Mouse (Mus musculus): Measurements from ENCODE around the gene Zfr.
A peak's percentile ranks its signal among the peaks of the same experiment; 100 is the strongest.
"Not testable (repeated sequence)": the region's sequence is repeated elsewhere in the genome, so short reads cannot be mapped to it uniquely, and the experiment has no call there.

The Zfr gene

DNA sequence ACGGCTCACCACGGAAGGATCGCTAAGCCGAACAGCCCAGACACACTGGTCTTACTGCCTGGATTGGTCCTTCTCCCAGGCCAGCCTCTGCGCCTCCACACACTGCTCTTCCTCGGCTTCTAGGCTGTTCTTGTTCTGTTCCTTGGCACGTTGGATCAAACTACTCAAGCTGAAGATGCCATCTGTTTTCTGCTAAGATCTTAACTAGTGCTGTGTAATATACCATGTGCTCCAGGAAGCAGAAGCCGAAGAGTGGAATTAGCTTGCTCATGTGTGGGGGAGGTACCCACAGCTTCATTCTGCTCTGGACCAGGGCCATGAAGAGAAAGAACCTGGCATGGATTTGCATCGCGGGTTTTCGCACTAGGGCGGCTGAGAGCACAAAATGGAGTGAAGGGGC lies 11.2 kb upstream of the Zfr start:
- no peak for DNase-seq (ENCODE audit: low spot score in 2 of 2)

GRCm38 (mm10) chr15:12108200-12108599 lies 9.4 kb upstream of the Zfr start:
- no peak for DNase-seq (ENCODE audit: low spot score in 2 of 2)

DNA sequence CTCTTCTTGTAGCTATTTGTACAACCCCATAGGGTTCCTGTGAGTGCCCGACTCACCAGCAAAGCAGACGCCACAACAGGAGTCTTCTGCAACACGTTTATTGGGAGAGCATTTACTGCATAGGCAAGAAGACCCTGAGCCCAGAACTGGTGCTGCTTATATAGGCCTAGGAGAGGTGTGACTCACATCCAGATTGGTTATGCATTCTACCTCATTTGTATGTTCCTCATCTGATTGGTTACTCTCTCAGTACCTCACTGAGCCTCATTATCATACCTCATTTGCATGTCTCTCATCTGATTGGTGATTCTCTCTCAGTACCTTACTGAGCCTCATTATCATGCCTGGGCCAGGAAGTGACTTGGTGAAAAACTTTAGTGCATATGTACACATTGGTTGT lies 8.7 kb upstream of the Zfr start:
- not testable (repeated sequence) for DNase-seq (ENCODE audit: low spot score in 2 of 2)

- DNase-seq (ENCODE audit: low spot score in 2 of 2): no peak
Measured at GRCm38 (mm10) chr15:12111232-12111631, 6.4 kb upstream of the Zfr start.

- no peak for DNase-seq (ENCODE audit: low spot score in 2 of 2)
Measured at GRCm38 (mm10) chr15:12113411-12113810, 4.2 kb upstream of the Zfr start.

GRCm38 (mm10) chr15:12114546-12114945 lies 3.1 kb upstream of the Zfr start:
- no peak for DNase-seq (ENCODE audit: low spot score in 2 of 2)

DNA sequence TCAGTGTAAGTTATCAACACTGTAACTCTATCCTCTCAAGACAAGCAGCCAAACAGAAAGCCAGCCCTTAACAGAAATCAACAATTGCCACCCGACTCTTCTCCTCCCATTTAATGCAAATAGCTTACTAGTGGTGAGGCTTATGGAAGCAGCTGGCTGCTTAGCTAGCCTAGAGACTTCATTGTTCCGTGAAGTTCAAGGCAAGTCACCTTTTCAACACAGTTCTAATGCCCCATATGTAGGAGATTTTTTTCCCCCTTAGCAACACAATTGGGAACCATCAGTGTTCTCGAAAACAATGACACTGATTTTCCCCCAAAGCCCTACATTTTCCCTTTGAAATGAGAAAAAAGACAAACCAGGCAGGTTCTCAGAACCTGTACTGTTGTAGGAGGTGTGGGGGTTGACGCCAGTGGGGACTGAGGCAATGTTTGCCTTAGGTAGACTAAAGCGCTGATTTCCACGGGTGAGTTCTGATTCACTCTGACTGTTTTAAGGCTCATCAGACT lies 1.9 kb upstream of the Zfr start:
- DNase-seq (ENCODE audit: low spot score in 2 of 2): peak in 1 of 2 experiments; percentile 36

- DNase-seq (ENCODE audit: low spot score in 2 of 2): no peak
Measured at GRCm38 (mm10) chr15:12118093-12118431, 431 bp downstream of the Zfr start.

DNA sequence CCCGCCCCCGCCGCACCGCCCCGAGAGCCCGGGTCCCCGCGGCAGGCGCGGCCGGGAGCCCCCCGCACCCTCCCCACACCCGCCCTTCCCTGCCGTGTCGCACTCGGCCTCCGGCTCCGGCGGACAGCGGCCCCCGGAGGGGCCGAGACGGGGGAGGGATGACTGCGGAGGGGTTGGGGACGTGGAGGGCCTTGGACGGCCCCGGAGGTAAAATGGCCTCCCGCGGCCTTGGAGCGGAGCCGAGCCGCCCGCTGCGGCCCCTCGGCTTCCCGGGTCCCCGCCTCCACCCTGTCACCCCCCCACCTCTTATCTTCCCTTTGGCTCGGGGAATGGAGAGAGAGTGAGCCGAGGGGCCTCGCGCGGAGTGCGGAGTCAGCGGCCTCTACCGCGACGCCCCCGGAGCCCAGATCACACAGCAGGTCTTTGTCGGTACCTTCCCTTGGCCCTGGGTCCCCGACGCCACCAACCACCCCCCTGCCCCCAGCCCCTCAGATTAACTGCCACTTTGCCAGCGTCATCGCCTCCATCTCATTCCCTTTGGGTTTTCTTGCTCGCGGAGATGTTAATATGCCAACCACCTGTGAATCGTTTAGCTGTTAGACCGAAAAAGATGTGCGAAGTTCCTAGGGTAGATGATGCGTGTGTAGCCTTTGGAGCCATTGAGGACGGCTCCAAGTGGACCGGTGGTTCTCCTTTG lies 949 bp downstream of the Zfr start:
- DNase-seq (ENCODE audit: low spot score in 2 of 2): peak; percentile 46 to 79

DNA sequence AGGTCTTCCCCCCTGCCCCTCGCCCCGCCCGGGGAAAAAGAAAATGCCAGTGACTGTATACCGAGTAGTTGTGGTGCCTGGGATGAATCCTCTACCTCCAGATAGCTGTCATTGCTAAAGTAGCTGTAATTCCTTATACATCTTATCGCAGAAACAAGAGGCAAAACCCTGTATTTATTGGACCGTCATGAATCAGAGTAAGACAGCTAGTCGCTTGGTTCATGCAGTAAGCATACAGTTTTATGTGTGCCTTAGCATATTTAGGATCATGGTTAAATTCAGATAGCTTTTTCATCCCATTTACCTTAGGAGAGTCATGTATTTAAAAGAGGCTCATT lies 1.5 kb downstream of the Zfr start:
- DNase-seq (ENCODE audit: low spot score in 2 of 2): no peak

DNA sequence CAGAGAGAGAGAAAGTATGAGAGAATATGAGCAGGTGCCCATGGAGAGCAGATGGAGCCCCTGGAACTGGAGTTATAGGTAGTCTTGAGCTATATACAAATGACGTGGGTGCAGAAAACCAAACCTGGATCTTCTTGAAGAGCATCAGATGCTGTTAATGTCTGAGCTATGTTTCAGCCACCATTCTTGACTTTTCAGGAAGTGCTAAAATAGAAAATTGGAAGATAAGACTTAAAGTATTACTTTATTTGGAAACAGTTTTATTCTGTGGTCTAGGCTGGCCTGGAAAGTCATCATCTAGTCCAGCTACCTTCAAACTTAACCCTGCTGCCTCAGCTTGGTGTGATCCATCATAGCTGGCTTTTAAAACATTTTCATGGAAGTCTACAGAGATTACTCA lies 7.3 kb downstream of the Zfr start:
- no peak for DNase-seq (ENCODE audit: low spot score in 2 of 2)

- not testable (repeated sequence) for DNase-seq (ENCODE audit: low spot score in 2 of 2)
Measured at GRCm38 (mm10) chr15:12130871-12131270, 13.2 kb downstream of the Zfr start.

- DNase-seq (ENCODE audit: low spot score in 2 of 2): no peak
Measured at GRCm38 (mm10) chr15:12134546-12134945, 16.9 kb downstream of the Zfr start.

DNA sequence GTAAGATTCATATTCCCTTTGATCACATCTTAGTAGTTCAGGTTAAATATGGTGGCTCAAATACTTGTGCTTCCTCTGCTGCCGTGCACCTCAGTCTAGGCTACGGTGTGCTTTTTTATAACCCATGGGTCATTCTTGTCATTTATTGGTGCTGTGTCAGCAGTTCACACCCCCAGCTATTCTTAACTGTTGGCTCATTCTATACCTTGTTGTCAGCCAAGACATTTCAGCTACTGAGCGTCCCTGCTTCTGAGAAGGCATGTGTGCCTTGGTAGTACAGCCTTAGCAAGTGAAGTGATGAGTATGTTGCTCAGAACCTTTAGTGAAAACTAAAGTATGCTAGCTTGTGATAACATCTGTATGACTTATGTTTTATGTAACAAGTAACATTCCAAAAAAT lies 17.7 kb downstream of the Zfr start:
- DNase-seq (ENCODE audit: low spot score in 2 of 2): no peak

DNA sequence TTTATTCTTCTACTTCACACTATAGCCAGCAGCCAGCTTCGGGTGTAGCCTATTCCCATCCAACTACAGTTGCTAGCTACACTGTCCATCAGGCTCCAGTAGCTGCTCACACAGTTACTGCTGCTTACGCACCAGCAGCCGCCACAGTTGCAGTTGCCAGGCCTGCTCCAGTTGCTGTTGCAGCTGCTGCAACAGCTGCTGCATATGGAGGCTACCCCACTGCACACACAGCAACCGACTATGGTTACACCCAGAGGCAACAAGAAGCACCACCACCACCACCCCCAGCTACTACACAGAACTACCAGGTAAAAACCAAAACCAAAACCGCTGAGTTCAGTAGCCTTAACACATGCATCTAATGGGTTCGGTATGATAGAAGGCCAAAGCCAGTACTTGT lies 18.7 kb downstream of the Zfr start:
- no peak for DNase-seq (ENCODE audit: low spot score in 2 of 2)

- DNase-seq (ENCODE audit: low spot score in 2 of 2): no peak
Measured at GRCm38 (mm10) chr15:12140985-12141729, 23.5 kb downstream of the Zfr start.

DNA sequence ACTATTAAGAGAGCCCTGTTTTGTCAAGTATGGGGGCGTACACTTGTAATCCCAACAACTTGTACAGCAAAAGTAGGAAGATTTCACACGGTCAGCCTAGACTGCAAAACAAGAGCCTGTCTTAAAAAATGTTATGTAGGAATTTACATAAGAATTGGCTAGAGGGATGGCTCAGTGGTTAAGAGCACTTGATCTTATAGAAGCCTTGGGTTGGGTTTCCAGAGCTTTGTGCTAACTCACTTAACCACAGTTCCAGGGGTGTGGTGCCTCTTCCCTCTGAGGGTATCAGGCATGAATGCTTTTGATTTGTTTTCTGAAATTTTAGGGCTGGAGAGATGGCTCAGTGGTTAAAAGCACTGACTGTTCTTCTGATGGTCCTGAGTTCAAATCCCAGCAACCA lies 29.8 kb downstream of the Zfr start:
- DNase-seq (ENCODE audit: low spot score in 2 of 2): no peak

- no peak for DNase-seq (ENCODE audit: low spot score in 2 of 2)
Measured at GRCm38 (mm10) chr15:12149501-12149900, 31.9 kb downstream of the Zfr start.

GRCm38 (mm10) chr15:12153747-12154146 lies 36.1 kb downstream of the Zfr start:
- no peak for DNase-seq (ENCODE audit: low spot score in 2 of 2)

GRCm38 (mm10) chr15:12178126-12178525 lies 60.5 kb downstream of the Zfr start:
- no peak for DNase-seq (ENCODE audit: low spot score in 2 of 2)

GRCm38 (mm10) chr15:12181181-12181805 lies 63.7 kb downstream of the Zfr start:
- not testable (repeated sequence) for DNase-seq (ENCODE audit: low spot score in 2 of 2)

DNA sequence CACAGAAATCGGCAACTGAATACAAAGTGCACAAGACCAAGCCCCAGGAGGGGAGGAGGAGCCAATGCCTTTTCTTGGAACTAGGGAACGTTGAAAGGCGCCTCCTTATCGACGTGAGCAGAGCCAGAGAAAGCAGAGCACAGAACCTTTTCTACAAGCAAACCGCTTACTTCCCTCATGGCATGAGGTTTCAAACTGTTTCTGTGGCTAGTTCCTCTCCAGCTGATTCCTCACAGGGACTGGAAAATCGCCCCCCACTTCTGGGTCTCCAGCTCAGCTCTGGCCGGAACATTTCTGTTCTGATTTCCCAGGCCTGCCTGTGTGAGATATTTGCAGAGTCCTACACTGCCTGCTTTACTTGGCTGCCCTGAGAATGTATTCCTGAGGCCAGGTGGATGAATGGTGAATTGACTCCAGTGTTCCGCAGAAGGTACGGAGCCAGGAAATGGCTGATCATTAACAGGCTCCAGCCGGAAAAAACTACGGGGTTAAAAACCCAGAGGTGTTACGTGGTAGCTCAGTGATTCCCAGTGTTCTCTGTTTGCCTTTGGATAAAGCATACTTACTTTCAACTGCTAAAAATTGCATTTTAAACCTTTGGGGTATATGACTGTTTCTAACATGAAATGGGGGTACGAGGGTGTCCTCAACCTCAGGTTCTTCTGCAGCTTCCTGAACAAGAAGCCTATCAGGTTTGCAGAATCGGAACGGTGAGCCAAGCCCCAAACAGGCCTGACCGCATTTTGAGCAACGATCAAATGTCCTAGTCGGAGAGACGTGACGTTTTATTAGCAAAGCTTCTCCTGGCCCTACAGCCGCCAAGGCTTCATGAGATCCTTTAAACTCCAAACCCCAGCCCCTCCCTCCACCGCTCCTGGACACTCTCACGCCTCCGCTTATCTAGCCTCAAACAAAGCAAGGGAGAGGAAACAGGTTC lies 76.5 kb downstream of the Zfr start:
- no peak for DNase-seq (ENCODE audit: low spot score in 2 of 2)
